Mouse (Mus musculus) limb, embryonic 15.5 days (tissue): ENCODE measurements at regions not wholly inside any gene's neighbourhood (a gene's known extent, or its start where the extent isn't known, plus 50 kb on each side); places are given as distances from the start of the nearest gene placed in this dataset.
A peak's percentile ranks its signal among the peaks of the same experiment; 100 is the strongest.

Experiments
- ATAC-seq: fragments of 200-750 bp; cut with Nextera tagmentation; 2 replicates; pipeline ENCODE4 v1.8.0; 2017; ENCODE audit warnings: low read depth, moderate TSS enrichment; ENCODE audit not compliant: insufficient number of reproducible peaks, low FRiP score, low TSS enrichment
- H3K27ac ChIP-seq: fragments of 300-500 bp; sonication (generic); 2 replicates; pipeline ENCODE4 v1.5.1; 2015; ENCODE audit warnings: moderate library complexity, mild to moderate bottlenecking, inconsistent platforms
- H3K27me3 ChIP-seq: fragments of 300-500 bp; sonication (generic); 2 replicates; pipeline ENCODE4 v1.6.1; 2015; ENCODE audit warnings: inconsistent platforms
- H3K36me3 ChIP-seq: fragments of 300-500 bp; sonication (generic); 2 replicates; pipeline ENCODE4 v1.6.1; 2015; ENCODE audit warnings: inconsistent platforms
- H3K4me1 ChIP-seq: fragments of 300-500 bp; sonication (generic); 2 replicates; pipeline ENCODE4 v1.6.1; 2015; ENCODE audit warnings: inconsistent platforms
- H3K4me2 ChIP-seq: fragments of 300-500 bp; sonication (generic); 2 replicates; pipeline ENCODE4 v1.6.1; 2015; ENCODE audit warnings: mild to moderate bottlenecking, inconsistent platforms
- H3K4me3 ChIP-seq: fragments of 300-500 bp; sonication (generic); 2 replicates; pipeline ENCODE4 v1.5.1; 2015; ENCODE audit warnings: mild to moderate bottlenecking, inconsistent platforms
- H3K9ac ChIP-seq: fragments of 300-500 bp; sonication (generic); 2 replicates; pipeline ENCODE4 v1.6.1; 2015; ENCODE audit warnings: inconsistent platforms
- H3K9me3 ChIP-seq: fragments of 300-500 bp; sonication (generic); 2 replicates; pipeline ENCODE4 v1.6.1; 2016; ENCODE audit warnings: inconsistent platforms
- WGBS: fragments of 180-500 bp; shearing (Covaris S2); methylation state at CpG from one replicate; pipeline ENCODE4 v1.1.7; 2015; 5-methylcytosine and 5-hydroxymethylcytosine counted together

- H3K4me1 ChIP-seq: peaks cover 13% of the 10 kb centered on the region
- 13% methylated on average over 16 of the region's 16 CpGs for WGBS
- peak overlapping the region; percentile 43 for H3K4me2 ChIP-seq
- no peaks in the 10 kb centered on the region for H3K9me3 ChIP-seq
- H3K27ac ChIP-seq: no peak overlapping the region
- no peak for ATAC-seq
- no peaks in the 10 kb centered on the region for H3K27me3 ChIP-seq
- 0 out of 2 replicates have a peak overlapping the region, but pooled peaks have one; percentile 14 for H3K9ac ChIP-seq
- peak overlapping the region; percentile 18 for H3K4me3 ChIP-seq
- H3K36me3 ChIP-seq: no peaks in the 10 kb centered on the region
Measured at GRCm38 (mm10) chr14:31891500-31892185, 61.2 kb upstream of the Ankrd28 start.

GRCm38 (mm10) chr14:31892186-31892510 lies 61.7 kb upstream of the Ankrd28 start:
- ATAC-seq: no peak
- H3K4me3 ChIP-seq: no peak overlapping the region

GRCm38 (mm10) chr14:31896500-31896899 lies 66.0 kb upstream of the Ankrd28 start:
- peaks cover 13% of the 10 kb centered on the region for H3K4me1 ChIP-seq
- no peak overlapping the region for H3K9ac ChIP-seq
- H3K27ac ChIP-seq: no peak overlapping the region
- H3K4me2 ChIP-seq: no peak overlapping the region
- 57% methylated on average over 1 of the region's 1 CpGs for WGBS
- no peak for ATAC-seq
- no peaks in the 10 kb centered on the region for H3K36me3 ChIP-seq
- no peaks in the 10 kb centered on the region for H3K9me3 ChIP-seq
- no peak overlapping the region for H3K4me3 ChIP-seq
- H3K27me3 ChIP-seq: no peaks in the 10 kb centered on the region

More at GRCm38 (mm10) chr14:31892186-31892510, 61.7 kb upstream of the Ankrd28 start:
- H3K9ac ChIP-seq: no peak overlapping the region
- no peaks in the 10 kb centered on the region for H3K27me3 ChIP-seq
- no peak overlapping the region for H3K4me2 ChIP-seq
- no peak overlapping the region for H3K27ac ChIP-seq
- peaks cover 13% of the 10 kb centered on the region for H3K4me1 ChIP-seq
- WGBS: 34% methylated on average over 6 of the region's 6 CpGs
- no peaks in the 10 kb centered on the region for H3K36me3 ChIP-seq
- no peaks in the 10 kb centered on the region for H3K9me3 ChIP-seq

GRCm38 (mm10) chr14:31899504-31899903 lies 69.1 kb upstream of the Ankrd28 start:
- ATAC-seq: no peak
- no peak overlapping the region for H3K4me2 ChIP-seq
- no peak overlapping the region for H3K27ac ChIP-seq
- H3K36me3 ChIP-seq: no peaks in the 10 kb centered on the region
- no peak overlapping the region for H3K4me3 ChIP-seq
- no peaks in the 10 kb centered on the region for H3K9me3 ChIP-seq
- H3K27me3 ChIP-seq: no peaks in the 10 kb centered on the region
- no peak overlapping the region for H3K9ac ChIP-seq
- WGBS: 66% methylated on average over 8 of the region's 8 CpGs
- H3K4me1 ChIP-seq: 0 out of 2 replicates have a peak, but pooled peaks cover 6% of the 10 kb centered on the region

GRCm38 (mm10) chr14:31899906-31900305 lies 69.5 kb upstream of the Ankrd28 start:
- Histone ChIP-seq H3K4me3 (no peak overlapping the region), H3K36me3 (no peaks in the 10 kb centered on the region), H3K4me2 (no peak overlapping the region), H3K9ac (no peak overlapping the region), H3K27me3 (no peaks in the 10 kb centered on the region), H3K27ac (no peak overlapping the region), H3K9me3 (no peaks in the 10 kb centered on the region), H3K4me1 (0 out of 2 replicates have a peak, but pooled peaks cover 6% of the 10 kb centered on the region)
- WGBS: 77% methylated on average over 4 of the region's 4 CpGs
- ATAC-seq: no peak

GRCm38 (mm10) chr14:31901901-31902300 lies 71.5 kb upstream of the Ankrd28 start:
- Histone ChIP-seq H3K9ac (no peak overlapping the region), H3K27me3 (no peaks in the 10 kb centered on the region), H3K36me3 (no peaks in the 10 kb centered on the region), H3K27ac (no peak overlapping the region), H3K4me3 (no peak overlapping the region), H3K9me3 (no peaks in the 10 kb centered on the region), H3K4me2 (no peak overlapping the region), H3K4me1 (0 out of 2 replicates have a peak, but pooled peaks cover 6% of the 10 kb centered on the region)
- 24% methylated on average over 4 of the region's 4 CpGs for WGBS
- no peak for ATAC-seq

GRCm38 (mm10) chr14:31903664-31904063 lies 73.2 kb upstream of the Ankrd28 start:
- H3K9ac ChIP-seq: no peak overlapping the region
- 82% methylated on average over 3 of the region's 3 CpGs for WGBS
- ATAC-seq: no peak
- no peak overlapping the region for H3K4me3 ChIP-seq
- no peaks in the 10 kb centered on the region for H3K36me3 ChIP-seq
- H3K27me3 ChIP-seq: no peaks in the 10 kb centered on the region
- H3K4me2 ChIP-seq: no peak overlapping the region
- H3K4me1 ChIP-seq: 0 out of 2 replicates have a peak, but pooled peaks cover 6% of the 10 kb centered on the region
- H3K27ac ChIP-seq: no peak overlapping the region
- H3K9me3 ChIP-seq: no peaks in the 10 kb centered on the region

GRCm38 (mm10) chr14:31908591-31908990 lies 78.1 kb upstream of the Ankrd28 start:
- Histone ChIP-seq H3K4me2 (no peak overlapping the region), H3K27me3 (no peaks in the 10 kb centered on the region), H3K27ac (no peak overlapping the region), H3K36me3 (no peaks in the 10 kb centered on the region), H3K4me3 (no peak overlapping the region), H3K4me1 (no peaks in the 10 kb centered on the region), H3K9me3 (no peaks in the 10 kb centered on the region), H3K9ac (no peak overlapping the region)
- ATAC-seq: no peak
- WGBS: 78% methylated on average over 7 of the region's 7 CpGs

- no peaks in the 10 kb centered on the region for H3K36me3 ChIP-seq
- H3K27ac ChIP-seq: no peak overlapping the region
- H3K9me3 ChIP-seq: no peaks in the 10 kb centered on the region
- no peak overlapping the region for H3K4me2 ChIP-seq
- H3K4me3 ChIP-seq: no peak overlapping the region
- no peak for ATAC-seq
- no peak overlapping the region for H3K9ac ChIP-seq
- H3K27me3 ChIP-seq: no peaks in the 10 kb centered on the region
- no peaks in the 10 kb centered on the region for H3K4me1 ChIP-seq
- 36% methylated on average over 4 of the region's 4 CpGs for WGBS
Measured at GRCm38 (mm10) chr14:31909291-31909690, 78.8 kb upstream of the Ankrd28 start.

- Histone ChIP-seq H3K9me3 (no peaks in the 10 kb centered on the region), H3K27ac (no peak overlapping the region)
- WGBS: 88% methylated on average over 2 of the region's 2 CpGs
Measured at GRCm38 (mm10) chr14:31910809-31911208, 80.4 kb upstream of the Ankrd28 start.

GRCm38 (mm10) chr14:31918461-31918860 lies 88.0 kb upstream of the Ankrd28 start:
- H3K36me3 ChIP-seq: no peaks in the 10 kb centered on the region

More at GRCm38 (mm10) chr14:31910809-31911208, 80.4 kb upstream of the Ankrd28 start:
- ATAC-seq: no peak
- Histone ChIP-seq H3K9ac (no peak overlapping the region), H3K4me3 (no peak overlapping the region), H3K4me2 (no peak overlapping the region), H3K27me3 (no peaks in the 10 kb centered on the region), H3K36me3 (no peaks in the 10 kb centered on the region), H3K4me1 (no peaks in the 10 kb centered on the region)

GRCm38 (mm10) chr14:31918921-31919320 lies 88.5 kb upstream of the Ankrd28 start:
- Histone ChIP-seq H3K36me3 (no peaks in the 10 kb centered on the region), H3K9me3 (no peaks in the 10 kb centered on the region), H3K9ac (no peak overlapping the region), H3K27me3 (no peaks in the 10 kb centered on the region), H3K4me1 (no peaks in the 10 kb centered on the region), H3K4me2 (no peak overlapping the region), H3K27ac (no peak overlapping the region), H3K4me3 (no peak overlapping the region)
- 85% methylated on average over 1 of the region's 1 CpGs for WGBS
- no peak for ATAC-seq

More at GRCm38 (mm10) chr14:31918461-31918860, 88.0 kb upstream of the Ankrd28 start:
- no peak overlapping the region for H3K4me2 ChIP-seq
- no peak overlapping the region for H3K4me3 ChIP-seq
- no peak overlapping the region for H3K27ac ChIP-seq
- H3K9ac ChIP-seq: no peak overlapping the region
- 85% methylated on average over 4 of the region's 4 CpGs for WGBS
- H3K27me3 ChIP-seq: no peaks in the 10 kb centered on the region
- no peaks in the 10 kb centered on the region for H3K9me3 ChIP-seq
- ATAC-seq: no peak
- H3K4me1 ChIP-seq: no peaks in the 10 kb centered on the region
